Comparison of ENCODE assay signal across 8 mouse cellular contexts in genomic region chr2:164794293-164794692, GRCm38 (mm10). TPM values are rescaled to one million over a fixed set of nuclear protein-coding genes. Genes with fewer than 3 reads are reported as not detected.
DNase-seq lines count a peak whose midpoint lies in the region; ATAC-seq and TF ChIP-seq lines count a peak whose summit lies in the region.

No protein-coding gene starts in this region.

- no peak overlapping the region for H3K27ac ChIP-seq in forebrain, embryonic 14.5 days (ENCODE audit: low read depth, low read length)
- peak overlapping the region; percentile 53 for H3K27ac ChIP-seq in layer of hippocampus, adult 2 months
- no peak overlapping the region for H3K27ac ChIP-seq in lung, embryonic 14.5 days (ENCODE audit: low read depth)

- peak; percentile 49 for ATAC-seq in G1E (ENCODE audit: extremely low read depth, insufficient number of reproducible peaks, low FRiP score, poor library complexity, severe bottlenecking)
- ATAC-seq in forebrain, embryonic 14.5 days, result peak; percentile 38
- ATAC-seq in lung, embryonic 14.5 days (ENCODE audit: insufficient read depth), result peak; percentile 56; the same call in 1 of the 2 replicates

- H3K9me3 ChIP-seq in G1E (replicated peaks), result no peaks in the 10 kb centered on the region
- H3K9me3 ChIP-seq in forebrain, embryonic 14.5 days (replicated peaks; ENCODE audit: control insufficient read depth, low read length), result no peaks in the 10 kb centered on the region
- H3K9me3 ChIP-seq in lung, embryonic 14.5 days (ENCODE audit: low read depth, low read length), result no peaks in the 10 kb centered on the region

- H3K27me3 ChIP-seq in G1E (ENCODE audit: insufficient read depth, low read length), result no peaks in the 10 kb centered on the region
- no peaks in the 10 kb centered on the region for H3K27me3 ChIP-seq in forebrain, embryonic 14.5 days (replicated peaks; ENCODE audit: control insufficient read depth, insufficient read depth, low read length)
- no peaks in the 10 kb centered on the region for H3K27me3 ChIP-seq in lung, embryonic 14.5 days (ENCODE audit: insufficient read depth, low read length)

- peaks cover 91% of the 10 kb centered on the region for H3K36me3 ChIP-seq in G1E (replicated peaks)
- peaks cover 66% of the 10 kb centered on the region for H3K36me3 ChIP-seq in forebrain, embryonic 14.5 days (ENCODE audit: control insufficient read depth, insufficient read depth, low read length)
- H3K36me3 ChIP-seq in lung, embryonic 14.5 days (ENCODE audit: insufficient read depth), result peaks cover 79% of the 10 kb centered on the region

- no peak overlapping the region for H3K4me3 ChIP-seq in G1E (ENCODE audit: low read depth, low read length)
- H3K4me3 ChIP-seq in forebrain, embryonic 14.5 days (ENCODE audit: low read depth, low read length), result no peak overlapping the region
- H3K4me3 ChIP-seq in layer of hippocampus, adult 2 months, result no peak overlapping the region
- H3K4me3 ChIP-seq in lung, embryonic 14.5 days (ENCODE audit: low read depth, low read length), result no peak overlapping the region

- DNase-seq in G1E (ENCODE audit: low spot score), result peak; percentile 83
- peak; percentile 82 for DNase-seq in c-Kit-positive CD71-negative TER-119-negative erythroid progenitor cells, embryonic 14.5 days (ENCODE audit: low read depth)
- DNase-seq in forebrain, embryonic 14.5 days (ENCODE audit: low spot score), result peak; percentile 94
- peak; percentile 47 for DNase-seq in heart, postnatal 25 days (ENCODE audit: low spot score)
- DNase-seq in layer of hippocampus, adult 2 months (ENCODE audit: low spot score in 2 of 2), result peak; percentile 87 to 89
- DNase-seq in lung, embryonic 14.5 days, result peak; percentile 96
- DNase-seq in ovary, postnatal 36 days (ENCODE audit: low spot score), result peak; percentile 81
- peak; percentile 51 to 82 for DNase-seq in thymus, postnatal 10 days (ENCODE audit: low spot score in 2 of 2)

- peak; percentile 89 for TF ChIP-seq CTCF in G1E (IDR thresholded peaks at IDR 0.05; ENCODE audit: low read depth, low read length)
- TF ChIP-seq CTCF in layer of hippocampus, adult 2 months (conservative IDR thresholded peaks at IDR 0.05), result peak; percentile 90
- TF ChIP-seq CTCF in lung, embryonic 14.5 days (IDR thresholded peaks at IDR 0.05; ENCODE audit: low read depth), result peak; percentile 88

- intact Hi-C loops in heart, postnatal 25 days (cut with DNase I), result loop anchor here (5.0 kb wide), 1 partner anchor 117 kb away; no protein-coding TSS in a partner anchor

- peaks cover 15% of the 10 kb centered on the region for H3K4me1 ChIP-seq in G1E (ENCODE audit: insufficient read depth, low read depth, low read length)
- H3K4me1 ChIP-seq in forebrain, embryonic 14.5 days (ENCODE audit: control insufficient read depth, insufficient read depth, low read length), result no peaks in the 10 kb centered on the region
- H3K4me1 ChIP-seq in lung, embryonic 14.5 days (ENCODE audit: insufficient read depth), result no peaks in the 10 kb centered on the region

- 25% methylated on average over 5 of the region's 5 CpGs for WGBS in forebrain, embryonic 14.5 days
- 27% methylated on average over 5 of the region's 5 CpGs for WGBS in lung, embryonic 14.5 days

- H3K4me2 ChIP-seq in forebrain, embryonic 14.5 days (ENCODE audit: low read length), result no peak overlapping the region
- H3K4me2 ChIP-seq in lung, embryonic 14.5 days, result no peak overlapping the region

- H3K9ac ChIP-seq in forebrain, embryonic 14.5 days (ENCODE audit: low read length), result no peak overlapping the region
- no peak overlapping the region for H3K9ac ChIP-seq in lung, embryonic 14.5 days

RNA-seq across cellular contexts. Expression of gene Snx21, which starts 8.7 kb away (rescaled TPM):
- 4.7 and 6.8 TPM in 2 replicates for total RNA-seq in G1E (2014; fragmentation: Nextera tagmentation)
- total RNA-seq in G1E (2017), result 1.3 and 1.7 TPM in 2 replicates
- 3.5 and 5.0 TPM in 2 replicates for polyA plus RNA-seq in G1E (2012)
- polyA plus RNA-seq in forebrain, embryonic 14.5 days (2014; fragmentation: Nextera tagmentation; extraction: Ambion mirVana), result 20.4 and 22.8 TPM in 2 replicates
- 10 to 100 TPM; 24.7 to 27.5 TPM for total RNA-seq in heart, postnatal 25 days (2021)
- total RNA-seq in layer of hippocampus, adult 2 months (2021), result 10 to 100 TPM; 39.8 TPM
- polyA plus RNA-seq in lung, embryonic 14.5 days (2014; fragmentation: Nextera tagmentation; extraction: Ambion mirVana), result 19.1 and 21.3 TPM in 2 replicates

RNA-seq across cellular contexts. Expression of gene Acot8, which starts 10.4 kb away (rescaled TPM):
- total RNA-seq in G1E (2014; fragmentation: Nextera tagmentation), result 12.9 and 16.6 TPM in 2 replicates
- 20.8 and 24.0 TPM in 2 replicates for total RNA-seq in G1E (2017)
- polyA plus RNA-seq in G1E (2012), result 45.4 and 51.6 TPM in 2 replicates
- 12.0 and 14.3 TPM in 2 replicates for polyA plus RNA-seq in forebrain, embryonic 14.5 days (2014; fragmentation: Nextera tagmentation; extraction: Ambion mirVana)
- total RNA-seq in heart, postnatal 25 days (2021), result 10 to 100 TPM; 10.7 to 12.2 TPM
- 10 to 100 TPM; 25.8 to 32.2 TPM for total RNA-seq in layer of hippocampus, adult 2 months (2021)
- polyA plus RNA-seq in lung, embryonic 14.5 days (2014; fragmentation: Nextera tagmentation; extraction: Ambion mirVana), result 16.2 and 17.8 TPM in 2 replicates

RNA-seq across cellular contexts. Expression of gene Zswim3, which starts 10.6 kb away (rescaled TPM):
- total RNA-seq in G1E (2014; fragmentation: Nextera tagmentation), result 7.1 and 10.2 TPM in 2 replicates
- total RNA-seq in G1E (2017), result 4.2 and 5.3 TPM in 2 replicates
- 1.1 and 1.2 TPM in 2 replicates for polyA plus RNA-seq in G1E (2012)
- 13.0 and 15.0 TPM in 2 replicates for polyA plus RNA-seq in forebrain, embryonic 14.5 days (2014; fragmentation: Nextera tagmentation; extraction: Ambion mirVana)
- 1 to 10 TPM; 2.5 to 3.1 TPM for total RNA-seq in heart, postnatal 25 days (2021)
- 1 to 10 TPM; 7.2 to 8.9 TPM for total RNA-seq in layer of hippocampus, adult 2 months (2021)
- polyA plus RNA-seq in lung, embryonic 14.5 days (2014; fragmentation: Nextera tagmentation; extraction: Ambion mirVana), result 6.7 and 7.0 TPM in 2 replicates

RNA-seq across cellular contexts. Expression of gene Tnnc2, which starts 14.5 kb away (rescaled TPM):
- total RNA-seq in G1E (2014; fragmentation: Nextera tagmentation) (not detected in 2 replicates), G1E (2017) (not detected in 2 replicates)
- not detected in 2 replicates for polyA plus RNA-seq in G1E (2012)
- polyA plus RNA-seq in forebrain, embryonic 14.5 days (2014; fragmentation: Nextera tagmentation; extraction: Ambion mirVana), result not detected in 2 replicates
- not detected for total RNA-seq in heart, postnatal 25 days (2021)
- not detected for total RNA-seq in layer of hippocampus, adult 2 months (2021)
- not detected in 2 replicates for polyA plus RNA-seq in lung, embryonic 14.5 days (2014; fragmentation: Nextera tagmentation; extraction: Ambion mirVana)

RNA-seq across cellular contexts. Expression of gene Ube2c, which starts 24.6 kb away (rescaled TPM):
- total RNA-seq in G1E (2014; fragmentation: Nextera tagmentation) (351 and 411 TPM in 2 replicates), G1E (2017) (127 and 135 TPM in 2 replicates)
- 102 and 111 TPM in 2 replicates for polyA plus RNA-seq in G1E (2012)
- polyA plus RNA-seq in forebrain, embryonic 14.5 days (2014; fragmentation: Nextera tagmentation; extraction: Ambion mirVana), result 162 and 198 TPM in 2 replicates
- 1 to 10 TPM; 2.4 to 2.9 TPM for total RNA-seq in heart, postnatal 25 days (2021)
- total RNA-seq in layer of hippocampus, adult 2 months (2021), result 1 to 10 TPM in 1 of 2 experiments, under 1 TPM in 1; 0.76 to 1.6 TPM
- 586 and 619 TPM in 2 replicates for polyA plus RNA-seq in lung, embryonic 14.5 days (2014; fragmentation: Nextera tagmentation; extraction: Ambion mirVana)
